Mouse (Mus musculus) embryo, embryonic 9.5 days (tissue): ENCODE measurements around the gene Dnaaf5.

Experiments
- DNase-seq: peaks from one replicate; pipeline ENCODE4 v3.0.0-alpha.2; 2017; ENCODE audit errors: extremely low spot score

Dnaaf5 gene

DNA sequence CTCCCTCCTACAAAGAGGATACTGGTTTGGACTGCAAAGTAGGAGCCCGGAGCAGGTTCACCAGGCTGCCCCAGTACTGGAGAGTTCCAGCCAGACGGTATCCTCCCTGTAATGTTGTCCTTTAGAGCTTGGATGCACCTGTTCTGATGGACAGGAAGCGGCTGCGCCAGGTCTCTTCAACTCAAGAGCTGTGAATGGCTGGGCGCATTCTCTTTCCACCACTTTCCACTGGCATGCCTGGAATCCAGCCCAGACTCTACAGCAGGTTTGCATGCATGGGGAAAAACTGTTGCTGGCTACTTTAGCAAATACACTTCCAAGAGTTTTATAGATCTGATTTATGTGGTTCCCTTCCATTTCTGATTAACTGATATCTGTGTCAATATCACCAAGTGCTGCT is 8.7 kb upstream of the Dnaaf5 start:
- no peak for DNase-seq

DNA sequence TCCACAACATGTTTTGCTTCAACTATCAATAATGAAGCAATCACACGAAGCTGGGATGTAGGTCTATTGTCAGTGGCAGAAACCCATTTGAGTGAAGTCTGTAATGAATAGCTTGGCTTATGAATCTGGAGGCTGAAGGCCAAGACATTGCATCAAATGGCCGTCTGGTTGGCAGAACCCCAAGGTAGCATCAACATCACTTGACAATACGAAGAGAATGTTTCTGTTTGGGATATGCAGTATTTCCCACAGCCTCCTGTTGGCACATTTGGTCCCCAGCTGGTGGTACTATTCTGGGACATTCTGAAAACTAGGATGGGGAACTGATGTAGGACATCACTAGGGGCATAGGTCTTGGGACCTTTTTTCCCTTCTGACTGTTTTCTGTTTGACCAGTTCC is 6.1 kb upstream of the Dnaaf5 start:
- DNase-seq, result no peak

DNA sequence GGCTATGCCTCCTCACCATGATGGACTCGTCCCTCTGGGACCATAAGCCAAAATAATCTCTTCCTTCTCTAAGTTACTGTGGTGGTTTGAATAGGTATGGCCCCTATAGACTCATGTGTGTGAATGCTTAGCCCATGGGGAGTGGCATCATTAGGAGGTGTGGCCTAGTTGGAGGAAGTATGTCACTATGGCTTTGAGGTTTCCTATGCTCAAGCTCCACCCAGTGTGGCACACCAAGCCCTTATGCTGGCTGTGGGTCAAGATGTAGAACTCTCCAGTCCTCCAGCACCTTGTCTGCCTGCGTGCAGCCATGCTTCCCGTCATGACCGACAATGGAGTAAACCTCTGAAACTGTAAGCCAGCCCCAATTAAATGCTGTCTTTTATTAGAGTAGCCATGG is 4.3 kb upstream of the Dnaaf5 start:
- no peak for DNase-seq

DNA sequence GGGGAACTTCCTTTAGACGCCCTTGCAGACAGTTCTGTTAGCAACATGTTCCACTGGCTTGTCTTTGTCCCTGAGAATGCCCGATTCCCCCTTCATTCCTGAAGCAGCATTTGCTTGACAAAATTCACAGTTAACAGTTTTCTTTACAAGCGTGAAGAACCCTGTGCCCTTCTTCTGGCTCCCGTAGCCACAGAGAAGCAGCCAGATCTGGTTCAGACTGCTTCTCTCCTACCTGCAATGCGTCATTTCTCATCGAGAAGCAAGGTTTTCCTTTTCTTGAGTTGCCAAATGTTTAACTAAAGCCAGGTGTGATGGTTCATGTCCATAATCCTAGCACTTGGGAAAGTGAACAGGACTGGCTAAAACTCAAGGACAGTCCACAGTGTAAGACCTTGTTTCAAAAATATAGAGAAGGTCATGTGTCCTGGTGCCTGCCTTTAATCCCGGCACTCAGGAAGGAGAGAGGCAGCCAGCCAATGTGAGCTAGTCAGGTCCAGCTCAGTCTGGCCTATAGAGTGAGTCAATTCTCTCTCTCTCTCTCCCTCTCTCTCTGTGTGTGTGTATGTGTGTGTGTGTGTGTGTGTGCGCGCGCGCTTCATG is 3.4 kb upstream of the Dnaaf5 start:
- DNase-seq, result no peak

DNA sequence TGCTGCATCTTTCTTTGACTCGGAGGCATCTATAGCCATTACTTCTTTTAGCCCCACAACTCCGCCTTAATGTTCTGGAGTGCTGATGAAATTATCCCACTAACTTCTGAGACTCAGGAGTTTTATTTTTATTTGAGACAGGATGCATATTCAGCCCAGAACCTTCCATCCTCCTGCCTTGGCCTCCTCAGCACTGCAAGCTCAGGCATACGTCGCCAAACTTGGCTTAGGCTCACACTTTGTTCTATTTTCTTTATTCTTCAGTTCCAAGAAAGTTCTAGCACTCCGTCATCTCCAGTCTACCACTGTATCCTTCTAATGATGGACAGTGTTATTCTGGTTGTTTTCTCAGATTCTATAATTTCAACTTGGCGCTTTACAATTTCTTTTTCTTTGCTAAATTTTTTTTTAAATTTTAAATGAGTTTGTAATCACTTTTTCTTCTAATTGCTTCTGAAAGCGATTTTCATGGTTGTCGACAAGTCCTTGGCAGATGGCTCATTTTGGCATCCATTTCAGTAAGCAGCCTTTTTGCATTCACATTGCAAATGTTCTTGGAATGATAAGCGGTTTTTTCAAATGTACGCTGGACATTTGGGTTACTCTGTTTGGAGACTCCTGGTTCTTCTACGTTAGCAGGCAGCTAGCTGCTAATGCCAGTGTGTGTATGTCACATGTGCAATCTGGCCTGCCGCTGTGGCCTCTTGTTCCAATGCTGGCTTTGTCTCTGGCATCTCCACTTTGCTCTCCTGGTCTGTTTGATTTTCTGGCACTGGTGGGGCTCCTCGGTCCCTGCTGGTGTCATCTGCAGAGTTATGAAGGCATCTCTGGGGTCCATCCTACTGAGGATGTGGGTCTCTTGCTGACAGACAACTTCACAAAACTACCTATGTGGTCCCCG is 2.6 kb upstream of the Dnaaf5 start:
- no peak for DNase-seq

DNA sequence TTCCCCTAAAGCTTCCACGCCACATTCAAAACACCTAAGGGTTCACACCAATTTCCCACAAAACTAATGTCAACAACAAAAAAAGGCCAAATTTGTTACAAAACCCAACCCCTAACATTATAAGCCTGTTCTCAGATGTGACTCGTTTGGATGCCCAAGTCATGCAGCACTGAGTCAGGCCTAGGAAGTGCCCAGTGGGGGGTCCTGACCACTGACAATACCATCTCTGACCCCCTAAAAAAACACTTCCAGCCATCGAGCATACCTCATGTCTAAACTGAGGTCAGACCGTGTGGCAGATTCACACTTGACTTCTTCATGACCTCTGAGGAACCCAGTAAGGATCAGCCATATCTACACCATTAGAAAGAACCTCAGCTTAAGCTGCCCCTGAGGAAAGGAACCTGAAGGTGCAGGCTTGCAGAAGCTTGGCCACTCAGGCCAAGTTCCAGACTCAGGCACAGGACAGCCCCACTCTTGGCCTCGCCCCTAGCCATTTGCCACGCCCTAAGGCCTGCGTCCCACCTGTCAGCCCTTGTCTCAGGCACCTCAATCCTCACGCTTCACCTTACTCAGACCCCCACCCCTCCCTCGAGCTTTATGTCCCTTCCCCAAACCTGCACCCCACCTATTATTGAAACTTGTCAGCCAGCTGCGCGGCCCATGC is 884 bp upstream of the Dnaaf5 start:
- no peak for DNase-seq

DNA sequence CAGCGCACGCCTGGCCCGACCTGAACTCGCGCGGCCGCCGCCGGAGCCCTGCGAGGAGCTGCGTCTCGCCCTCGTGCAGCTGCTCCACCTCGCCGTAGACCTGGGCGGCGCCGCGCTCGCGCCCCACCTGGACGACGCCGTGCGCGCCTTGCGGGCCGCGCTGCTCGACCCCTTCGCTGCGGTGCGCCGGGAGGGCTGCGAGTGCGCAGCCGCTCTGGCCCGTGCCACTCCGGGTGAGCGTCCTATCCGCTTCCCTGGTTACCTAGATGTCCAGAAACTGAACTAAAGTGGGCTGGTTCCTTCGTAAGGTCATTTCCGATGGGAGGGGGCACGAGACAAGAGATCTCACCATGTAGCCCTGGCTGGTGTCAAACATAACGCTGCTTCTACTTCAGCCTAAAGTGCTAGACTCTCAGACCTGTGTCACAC is 594 bp downstream of the Dnaaf5 start:
- DNase-seq, result peak; percentile 32

DNA sequence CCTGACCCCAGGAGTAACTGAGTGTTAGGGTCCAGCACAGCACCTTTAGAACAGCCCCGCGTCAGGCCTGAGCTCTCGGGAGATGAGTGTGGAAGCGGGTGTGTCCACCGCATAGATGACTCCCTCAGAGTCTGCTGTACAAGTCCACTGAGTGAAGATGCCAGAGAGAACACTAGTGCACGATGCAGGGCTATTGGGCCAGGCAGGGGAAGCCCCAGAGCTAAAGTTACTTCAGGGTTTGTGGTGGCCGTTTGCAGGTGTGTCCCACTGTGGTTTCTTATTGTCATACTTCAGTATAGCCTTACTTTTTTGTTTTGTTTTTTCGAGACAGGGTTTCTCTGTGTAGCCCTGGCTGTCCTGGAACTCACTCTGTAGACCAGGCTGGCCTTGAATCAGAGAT is 10.9 kb downstream of the Dnaaf5 start:
- DNase-seq, result no peak

DNA sequence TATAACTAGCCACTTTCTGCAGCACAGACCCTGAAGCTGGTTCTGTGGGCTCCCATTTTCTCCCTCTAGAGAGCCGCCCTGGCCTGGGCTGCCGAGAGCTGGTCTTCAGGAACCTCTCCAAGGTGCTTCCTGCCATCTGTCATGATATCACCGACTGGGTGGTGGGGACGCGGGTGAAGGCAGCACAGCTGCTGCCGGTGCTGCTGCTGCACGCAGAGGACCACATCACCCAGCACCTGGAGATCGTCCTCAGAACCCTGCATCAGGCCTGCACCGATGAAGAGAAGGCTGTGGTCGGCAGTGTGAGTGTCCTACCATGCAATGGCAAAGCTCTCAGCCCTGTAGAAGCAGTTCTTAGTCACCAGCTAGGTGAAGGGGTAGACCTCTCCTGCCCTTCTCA is 11.6 kb downstream of the Dnaaf5 start:
- DNase-seq, result no peak

DNA sequence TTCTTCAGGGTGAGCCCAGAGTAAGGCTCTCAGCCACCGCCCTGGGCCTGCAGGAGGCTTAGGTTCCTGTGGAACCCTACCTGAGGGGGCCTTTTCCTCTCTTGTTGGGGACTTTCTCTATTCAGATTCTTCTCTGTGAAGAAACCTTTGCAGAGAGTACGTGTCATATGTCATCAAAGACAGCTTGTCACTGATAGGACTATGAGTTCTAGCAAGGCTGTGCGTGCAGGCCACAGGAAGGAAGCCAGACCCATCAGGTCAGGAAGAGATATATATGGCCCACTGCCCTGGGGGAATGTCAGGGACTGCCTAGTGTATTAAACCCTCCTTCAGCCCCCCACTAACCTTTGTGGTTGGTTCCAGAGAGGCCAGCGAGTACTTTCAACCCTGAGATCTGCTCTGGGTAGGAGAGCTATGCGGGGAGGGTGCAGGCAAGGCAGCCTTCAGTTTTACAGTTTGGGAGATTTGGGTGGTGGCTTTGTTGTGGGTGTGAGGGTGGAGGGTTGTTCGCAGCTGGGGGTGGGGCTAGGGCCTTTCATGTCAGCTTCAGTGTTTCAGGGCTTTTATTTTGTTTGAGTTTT is 16.8 kb downstream of the Dnaaf5 start:
- no peak for DNase-seq

DNA sequence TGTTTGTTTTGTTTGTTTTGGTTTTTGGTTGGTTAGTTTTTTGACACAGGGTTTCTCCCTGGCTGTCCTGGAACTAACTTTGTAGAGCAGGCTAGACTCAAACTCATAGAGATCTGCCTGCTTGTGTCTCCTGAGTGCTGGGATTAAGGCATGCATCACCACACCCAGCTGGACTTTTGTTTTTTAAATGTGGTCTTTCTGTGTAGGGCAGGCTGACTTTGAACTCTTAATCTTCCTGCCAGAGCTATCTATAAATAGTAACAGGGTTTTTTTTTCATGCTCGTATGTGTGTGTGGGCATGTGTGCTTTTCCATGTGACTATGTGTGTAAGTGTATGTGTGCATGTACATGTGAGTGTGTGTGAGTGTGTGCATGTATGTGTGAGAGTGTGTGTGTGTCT is 17.5 kb downstream of the Dnaaf5 start:
- DNase-seq, result no peak

DNA sequence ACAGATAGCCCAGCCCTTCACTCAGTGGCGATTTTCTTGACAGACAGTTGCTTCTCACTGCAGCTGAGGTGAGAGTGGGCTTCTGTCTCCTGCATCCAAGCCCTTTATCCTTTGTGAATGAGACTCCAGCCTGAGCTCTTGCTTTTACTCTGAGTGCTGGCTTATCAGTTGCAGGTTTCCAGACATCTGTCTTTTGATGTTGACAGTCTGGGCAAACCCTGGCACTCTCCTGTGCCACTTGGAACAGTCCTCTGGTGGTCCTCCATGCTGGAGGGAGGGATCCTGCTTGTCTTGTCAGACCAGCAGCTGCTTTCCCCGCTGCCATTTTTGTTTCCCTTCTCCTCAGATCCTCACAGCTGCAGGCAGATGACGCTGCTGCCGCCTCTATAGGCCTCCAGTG is 21.9 kb downstream of the Dnaaf5 start:
- no peak for DNase-seq

DNA sequence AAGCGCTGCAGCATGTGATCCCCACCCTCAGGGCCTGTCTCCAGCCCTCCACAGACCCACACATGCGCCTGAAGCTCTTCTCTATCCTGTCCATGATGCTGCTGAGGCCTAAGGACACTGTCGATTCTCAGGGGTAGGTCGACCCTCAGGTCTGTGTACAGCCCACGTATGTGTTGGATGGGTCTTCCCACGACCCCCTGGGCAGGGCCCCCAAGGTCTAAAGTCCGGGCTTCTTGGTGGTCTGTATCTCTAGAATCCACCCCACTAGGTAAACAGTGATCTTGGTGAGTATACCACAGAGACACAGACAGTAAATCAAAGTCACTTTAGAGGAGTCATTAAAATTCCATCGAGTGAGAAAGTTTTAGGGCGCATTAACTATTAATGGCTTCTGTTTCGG is 24.1 kb downstream of the Dnaaf5 start:
- peak; percentile 27 for DNase-seq

DNA sequence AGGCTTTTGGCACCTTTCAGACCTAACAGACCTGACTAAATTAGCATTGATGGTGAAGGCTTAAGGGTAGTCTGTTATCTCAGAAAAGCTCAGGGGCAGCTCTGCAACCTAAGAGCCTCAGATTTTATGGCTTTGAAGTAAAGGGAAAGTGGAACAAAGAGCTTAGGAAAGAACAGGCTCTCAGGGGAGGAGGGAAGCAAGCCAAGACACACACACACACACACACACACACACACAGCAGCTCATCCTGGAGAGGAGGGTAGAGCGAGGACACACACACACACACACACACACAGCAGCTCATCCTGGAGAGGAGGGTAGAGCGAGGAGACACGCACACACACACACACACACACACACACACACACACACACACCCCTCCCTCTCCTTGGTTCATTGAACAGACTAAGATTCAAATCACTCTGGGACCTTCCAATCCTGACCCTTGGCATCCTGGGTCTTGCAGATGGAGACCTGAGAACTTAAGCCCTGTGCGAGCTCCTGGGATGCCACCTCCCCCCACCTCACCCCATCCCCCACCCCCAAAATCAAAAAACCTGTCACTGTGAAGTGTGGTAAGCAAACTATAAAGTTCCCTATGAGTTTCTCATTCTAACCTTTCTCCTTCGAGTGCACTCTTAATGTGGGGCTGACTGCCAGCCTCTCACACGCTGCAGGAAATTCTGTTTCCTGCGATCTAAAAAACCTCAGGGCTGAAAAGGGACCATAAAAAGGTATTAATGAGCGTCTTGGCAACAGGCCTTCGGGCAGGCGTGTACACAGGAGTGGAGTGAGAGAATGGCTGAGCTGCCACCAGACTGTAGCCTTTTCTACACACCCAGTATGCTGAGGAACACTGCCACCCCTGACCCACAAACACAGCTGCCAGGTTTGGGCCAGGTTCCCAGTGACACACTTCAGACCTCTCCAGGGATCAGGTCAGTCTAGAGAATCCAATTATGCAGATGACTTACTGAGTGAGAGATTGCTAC is 24.8 kb downstream of the Dnaaf5 start:
- peak; percentile 35 for DNase-seq

DNA sequence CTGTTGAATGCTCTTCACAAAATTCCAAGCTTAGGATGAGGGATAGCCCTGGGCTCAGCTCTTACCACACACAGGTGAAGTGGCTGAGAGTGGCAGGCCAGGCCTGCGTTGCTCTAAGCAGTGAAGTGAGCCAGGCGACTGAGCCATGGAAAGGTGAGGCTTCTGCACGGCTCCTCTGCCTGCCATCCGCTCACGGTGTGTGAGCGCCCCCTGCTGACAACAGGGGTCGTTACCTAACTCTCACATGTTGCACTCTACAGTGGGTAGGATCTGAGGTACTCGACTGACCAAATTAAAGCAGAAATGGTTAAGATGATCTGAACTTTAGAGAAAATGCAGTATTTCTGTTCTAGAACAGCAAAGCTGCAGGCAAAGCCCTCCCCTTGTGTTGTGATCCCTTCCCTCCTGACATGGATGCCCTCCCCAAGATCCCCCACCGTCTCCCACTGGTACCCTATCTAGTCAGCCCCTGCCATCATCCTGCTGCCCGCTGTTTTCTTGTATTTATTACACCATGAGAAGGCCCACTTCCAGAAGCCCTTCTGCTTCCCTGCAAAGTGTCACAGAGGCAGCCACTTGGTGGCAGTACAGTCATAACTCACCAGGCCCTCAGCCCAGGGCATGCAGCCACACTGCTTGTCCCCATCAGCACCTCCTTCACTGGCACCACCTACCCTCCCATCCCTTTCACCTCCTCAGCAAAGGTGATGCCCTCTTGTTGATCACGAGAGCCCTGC is 29.0 kb downstream of the Dnaaf5 start:
- peak; percentile 72 for DNase-seq

DNA sequence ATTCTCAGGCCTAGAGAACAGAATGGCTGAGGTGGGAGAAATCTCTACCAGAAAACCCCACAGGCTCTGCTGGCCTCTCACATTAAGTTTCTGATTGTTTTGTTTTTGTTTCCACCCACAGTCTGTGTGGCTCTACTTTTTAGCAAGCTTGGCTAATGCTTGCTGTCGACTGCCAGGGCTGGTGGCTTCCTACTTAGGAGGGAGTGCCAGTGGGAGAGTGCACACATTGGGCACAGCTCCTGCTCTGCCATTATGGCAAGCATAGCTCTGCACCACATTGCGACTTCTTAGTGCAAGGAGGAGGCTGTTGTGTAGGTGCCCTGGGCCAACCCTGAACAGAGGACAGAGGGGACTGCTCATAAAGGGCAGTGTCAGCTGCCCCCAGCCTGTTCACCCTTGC is 33.1 kb downstream of the Dnaaf5 start:
- no peak for DNase-seq

DNA sequence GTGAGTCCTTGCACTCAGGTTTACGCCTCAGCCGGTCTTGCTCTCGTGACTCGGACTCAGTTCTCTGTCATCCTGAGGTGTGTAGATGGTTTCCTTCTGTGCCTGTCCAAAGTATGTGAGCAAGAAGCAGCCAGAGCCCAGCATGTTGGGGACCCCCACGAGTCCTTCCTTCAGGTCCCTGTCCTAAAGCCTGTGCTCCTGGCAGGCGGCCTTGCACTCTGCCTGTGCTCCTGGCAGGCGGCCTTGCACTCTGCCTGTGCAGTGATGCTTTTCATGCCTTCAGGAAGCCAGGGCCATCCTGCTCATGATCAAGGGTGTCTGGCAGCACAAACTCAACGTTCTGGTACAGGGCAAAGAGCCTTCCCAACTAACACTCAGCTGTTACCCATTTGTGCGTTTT is 33.6 kb downstream of the Dnaaf5 start:
- no peak for DNase-seq

DNA sequence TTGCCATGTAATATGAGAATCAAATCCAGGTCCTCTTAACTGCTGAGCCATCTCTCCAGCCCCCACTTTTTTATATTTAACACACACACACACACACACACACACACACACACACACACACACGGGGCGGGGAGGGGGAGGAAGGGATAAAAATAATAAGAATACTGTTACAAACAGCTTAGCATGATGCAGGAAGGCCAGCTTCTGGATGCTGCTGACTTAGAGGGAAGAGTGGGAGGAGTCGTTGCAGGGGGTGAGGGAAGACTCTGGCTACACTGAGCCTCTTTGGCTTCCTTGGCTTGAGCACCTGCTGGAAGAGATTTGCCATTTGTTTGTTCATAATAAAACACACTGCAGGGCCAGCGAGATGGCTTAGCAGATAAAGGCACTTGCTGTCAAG is 34.9 kb downstream of the Dnaaf5 start:
- DNase-seq, result no peak

DNA sequence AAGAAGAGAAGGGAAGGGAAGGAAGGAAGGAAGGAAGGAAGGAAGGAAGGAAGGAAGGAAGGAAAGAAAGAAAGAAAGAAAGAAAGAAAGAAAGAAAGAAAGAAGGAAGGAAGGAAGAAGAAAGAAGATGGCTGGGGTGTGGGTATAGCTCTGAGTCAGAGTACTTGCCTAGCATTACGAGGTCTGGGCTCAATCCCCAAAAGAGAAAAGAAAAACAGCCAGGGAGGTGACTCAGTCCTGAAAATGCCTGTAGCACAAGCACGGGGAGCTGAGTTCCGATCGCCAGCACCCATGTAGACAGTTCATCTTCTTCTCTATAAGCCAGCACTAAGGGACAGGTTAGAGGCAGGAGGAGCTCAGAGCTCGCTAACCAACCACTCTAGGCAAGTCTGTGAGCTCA is 39.7 kb downstream of the Dnaaf5 start:
- no peak for DNase-seq

DNA sequence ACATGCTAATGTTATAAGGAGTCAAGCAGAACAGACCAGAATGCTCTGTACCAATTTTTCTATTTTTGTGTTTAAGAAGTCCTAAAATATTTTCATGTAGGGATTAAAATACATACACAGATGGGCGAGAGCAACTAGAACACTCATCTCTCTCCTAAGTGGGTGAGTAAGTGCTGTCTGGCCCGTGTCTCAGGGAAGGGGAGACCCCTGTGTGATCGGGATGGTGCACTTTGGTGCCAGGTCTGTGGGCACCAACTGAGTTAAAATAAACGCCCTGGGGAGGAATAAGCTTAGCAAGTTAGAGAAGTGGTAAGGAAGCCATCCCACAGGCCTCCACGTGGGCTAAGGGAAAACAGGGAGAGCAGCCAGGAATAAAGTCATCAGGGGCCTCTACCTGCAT is 40.9 kb downstream of the Dnaaf5 start:
- DNase-seq, result no peak

DNA sequence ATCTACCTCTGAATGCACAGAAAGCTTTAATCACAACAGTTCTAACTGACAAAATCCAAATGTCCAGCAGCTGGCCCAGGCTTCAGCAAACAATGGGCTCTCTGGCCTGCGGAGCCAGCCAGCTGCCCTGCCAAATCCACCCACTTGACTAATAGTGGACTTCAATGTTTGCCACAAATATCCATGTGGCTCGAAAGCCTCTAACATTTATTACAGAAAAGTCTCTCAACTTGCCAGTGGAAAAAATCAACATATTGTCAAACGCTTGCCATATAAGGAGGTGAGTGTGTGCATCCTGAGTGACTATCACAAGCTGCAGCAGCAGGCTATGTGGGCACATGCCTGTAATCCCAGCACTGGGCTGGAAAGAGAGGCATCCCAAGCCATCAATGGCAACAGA is 48.8 kb downstream of the Dnaaf5 start:
- DNase-seq, result no peak
